Mouse (Mus musculus): ENCODE data around the gene Lrfn3.

Gene Lrfn3

GRCm38 (mm10) chr7:30362652-30363343 is at the start of gene Lrfn3:
TSS of gene Lrfn3 (minus strand) at chr7:30362772.
- peak; percentile 76 for DNase-seq

DNA sequence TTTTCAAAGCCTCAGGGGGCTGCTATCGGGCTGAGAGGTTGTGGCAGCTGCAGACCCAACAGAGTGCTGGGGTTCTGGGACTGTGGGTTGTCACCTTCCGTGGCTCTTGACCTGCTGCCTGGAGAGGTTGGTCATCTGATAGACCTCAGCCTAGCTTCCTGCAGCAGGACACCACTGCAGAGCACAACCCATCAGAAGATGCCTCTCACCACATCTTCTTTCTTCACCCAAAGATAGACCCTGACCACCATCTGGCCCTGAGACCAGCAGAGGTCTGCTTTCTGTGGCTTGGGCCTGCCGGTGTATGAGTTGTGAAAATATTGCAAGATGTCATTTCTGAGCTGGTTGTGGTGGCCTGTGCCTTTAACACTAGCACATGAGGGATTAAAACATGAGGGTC is 48.5 kb upstream of the Lrfn3 start:
- DNase-seq = no peak

DNA sequence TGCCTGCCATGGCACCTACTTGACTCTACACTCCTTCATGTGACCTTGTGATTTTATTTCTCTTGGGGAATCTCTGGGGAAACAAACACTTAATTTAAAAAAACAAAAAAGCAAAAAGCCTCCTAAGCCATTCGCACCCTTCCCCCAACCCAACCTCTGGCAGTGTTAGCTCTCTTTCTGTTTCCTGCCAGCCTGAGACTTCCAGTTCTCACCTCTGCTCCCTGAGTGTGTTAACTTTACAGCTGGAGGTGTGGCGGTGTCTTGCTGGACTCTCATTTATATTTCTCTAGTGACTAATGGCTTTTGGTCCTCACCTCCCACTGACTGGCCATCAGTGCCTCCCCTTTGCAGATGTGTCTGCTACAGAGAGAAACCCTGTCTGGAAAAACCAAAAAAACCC is 47.2 kb upstream of the Lrfn3 start:
- DNase-seq = no peak

- no peak for DNase-seq
These were observed 46.1 kb upstream of the Lrfn3 start for GRCm38 (mm10) chr7:30408639-30409038.

- no peak for DNase-seq
These were observed 39.8 kb upstream of the Lrfn3 start for GRCm38 (mm10) chr7:30402343-30402742.

- DNase-seq = no peak
These were observed 37.1 kb upstream of the Lrfn3 start for GRCm38 (mm10) chr7:30399671-30400070.

DNA sequence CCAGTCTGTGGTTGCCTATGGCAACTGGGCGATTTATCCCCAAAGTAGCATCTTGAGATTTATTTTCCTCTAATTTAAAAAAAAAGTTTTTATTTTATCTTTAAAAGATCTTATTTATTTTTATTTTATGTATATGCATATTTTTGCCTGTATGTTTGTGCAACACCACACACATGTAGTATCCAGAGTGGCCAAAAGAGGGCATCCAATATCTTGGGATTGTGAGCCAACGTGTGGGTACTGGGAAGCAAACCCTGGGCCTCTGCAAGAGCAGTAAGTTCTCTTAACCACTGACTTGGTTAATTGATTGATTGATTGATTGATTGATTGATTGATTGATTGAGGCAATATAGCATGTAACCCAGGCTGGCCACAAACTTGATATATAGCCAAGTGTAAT is 32.3 kb upstream of the Lrfn3 start:
- DNase-seq = no peak

GRCm38 (mm10) chr7:30394379-30394778 is 31.8 kb upstream of the Lrfn3 start:
- peak; percentile 68 for DNase-seq

DNA sequence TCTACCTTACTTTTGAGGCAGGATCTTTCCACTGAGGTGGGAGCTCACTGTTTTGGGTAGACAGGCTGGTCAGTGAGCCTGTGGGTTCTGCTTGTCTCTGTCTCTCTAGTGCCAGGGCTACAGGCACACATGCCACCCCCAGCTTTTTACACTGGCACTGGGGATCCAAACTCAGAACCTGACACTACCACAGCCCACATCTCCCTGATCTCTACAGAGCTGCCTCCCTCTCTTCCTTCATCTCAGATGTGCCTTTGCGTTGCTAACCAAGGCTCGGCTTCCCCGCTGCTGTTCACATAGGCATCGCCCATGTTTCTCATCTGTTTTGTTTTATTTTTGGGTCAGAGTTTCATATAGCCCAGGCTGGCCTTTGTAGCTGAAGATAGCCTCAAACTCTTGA is 31.1 kb upstream of the Lrfn3 start:
- no peak for DNase-seq

DNA sequence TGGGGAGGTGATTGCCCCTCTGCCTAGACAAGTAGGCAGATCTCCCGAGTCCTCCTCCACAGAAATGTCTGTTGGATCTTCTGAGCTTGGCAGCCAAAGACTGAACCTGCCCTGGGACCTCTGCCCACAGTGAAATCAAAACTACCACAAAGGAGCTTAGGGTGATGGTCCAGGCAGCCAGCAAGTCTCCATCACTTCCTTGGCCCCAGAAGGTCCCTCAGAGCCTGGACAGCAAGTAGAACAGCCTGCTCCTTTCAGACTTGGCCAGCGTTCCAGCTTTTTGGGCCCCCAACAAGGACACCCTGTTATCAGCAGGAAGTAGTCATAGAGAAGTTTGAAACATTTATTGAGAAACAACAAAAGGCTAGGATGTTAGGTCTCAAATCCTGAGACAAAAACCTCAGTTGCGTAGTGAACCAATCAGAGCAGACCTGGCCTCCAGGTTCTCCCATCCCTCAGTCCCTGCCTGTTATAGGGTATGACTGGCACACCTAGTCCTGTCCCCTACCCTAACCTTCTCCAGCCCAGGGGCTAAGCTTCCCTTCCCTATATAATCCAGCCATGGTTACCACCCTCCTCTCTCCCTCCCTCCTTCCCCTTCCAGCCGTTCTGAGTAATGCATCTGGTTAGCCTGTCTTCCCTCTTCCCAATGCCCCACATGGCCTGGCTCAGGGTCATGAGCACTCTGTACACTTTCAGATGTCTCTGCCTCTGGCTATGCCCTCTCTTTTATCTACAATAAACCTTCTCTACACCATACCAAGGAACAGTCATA is 30.4 kb upstream of the Lrfn3 start:
- no peak for DNase-seq

DNA sequence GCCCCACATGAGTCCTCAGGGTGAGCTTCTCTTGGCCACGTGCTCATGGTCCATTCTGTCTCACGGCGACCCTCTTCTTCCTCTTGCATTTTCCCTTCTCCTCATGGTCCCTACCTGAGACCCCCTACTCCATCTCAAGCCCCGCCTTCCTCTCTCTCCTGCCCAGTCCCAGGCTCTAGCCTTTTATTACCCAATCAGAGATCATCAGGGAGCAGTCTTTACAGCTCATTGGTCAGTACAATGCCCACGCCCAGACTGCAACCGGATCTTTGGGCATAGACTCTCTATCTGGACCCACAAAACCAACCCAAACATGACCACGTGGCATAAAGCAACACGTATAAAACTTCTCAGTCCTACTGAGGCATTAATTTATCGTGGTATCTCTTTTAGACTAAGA is 21.5 kb upstream of the Lrfn3 start:
- DNase-seq = no peak

- no peak for DNase-seq
These were observed 17.5 kb upstream of the Lrfn3 start for GRCm38 (mm10) chr7:30380061-30380460.

- DNase-seq = peak; percentile 98
These were observed 11.0 kb upstream of the Lrfn3 start for GRCm38 (mm10) chr7:30373501-30373962.

DNA sequence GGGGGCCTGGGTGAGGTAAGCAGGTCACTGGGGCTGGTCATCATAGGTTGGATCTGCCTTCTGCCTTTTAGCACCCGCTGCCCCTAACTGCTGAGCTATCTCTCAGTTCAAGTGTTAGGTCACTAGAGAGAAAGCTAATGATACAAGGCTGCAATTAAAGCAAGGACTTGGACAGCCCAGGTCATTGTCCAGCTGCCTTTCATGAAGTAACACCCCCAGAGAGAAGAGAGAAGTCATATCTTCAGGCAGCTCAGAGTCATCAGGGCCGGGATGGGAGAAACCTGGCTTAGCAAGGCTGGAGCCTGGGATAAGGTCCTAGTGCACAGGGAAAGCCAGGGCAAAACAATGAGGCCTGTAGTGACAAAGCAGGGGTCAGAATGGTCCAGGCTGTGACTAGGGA is 4.9 kb upstream of the Lrfn3 start:
- DNase-seq = no peak

DNA sequence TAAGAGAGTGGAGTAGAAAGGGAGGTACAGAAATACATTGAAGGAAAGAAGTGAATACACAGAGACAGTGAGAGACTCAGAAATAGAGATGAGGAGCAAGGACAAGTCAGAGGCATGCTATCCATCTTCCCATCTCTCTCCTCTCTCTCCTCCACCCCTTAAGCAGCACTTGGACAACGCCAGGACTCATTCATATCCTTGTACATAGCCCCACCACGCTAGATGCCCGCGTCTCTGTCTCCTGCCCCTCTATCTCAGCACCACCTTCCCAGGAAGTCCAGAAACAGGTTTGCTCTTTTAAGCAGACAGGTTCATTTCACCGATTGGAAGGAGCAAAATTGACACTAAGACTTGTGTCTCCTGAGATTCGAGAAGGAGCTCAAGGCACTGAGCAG is 769 bp upstream of the Lrfn3 start:
- DNase-seq = no peak

DNA sequence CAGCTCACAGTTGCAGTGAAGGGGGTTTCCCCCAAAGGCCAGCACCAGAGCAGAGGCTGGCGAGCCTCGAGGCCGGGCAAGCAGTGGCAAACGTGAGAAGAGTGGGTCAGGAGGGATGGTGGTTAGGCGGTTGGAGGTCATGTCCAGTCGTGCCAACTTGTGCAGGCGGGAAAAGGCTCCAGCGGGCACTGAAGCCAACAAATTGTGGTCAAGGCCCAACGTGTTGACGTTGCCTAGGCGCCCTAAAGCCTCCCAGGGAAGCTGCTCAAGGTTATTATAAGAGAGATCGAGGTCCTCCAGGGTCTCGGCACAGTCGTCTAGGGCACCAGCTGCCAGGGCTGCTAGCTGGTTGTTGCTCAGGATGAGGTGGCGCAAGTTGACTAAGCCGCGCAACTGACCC is 2.5 kb downstream of the Lrfn3 start:
- no peak for DNase-seq

DNA sequence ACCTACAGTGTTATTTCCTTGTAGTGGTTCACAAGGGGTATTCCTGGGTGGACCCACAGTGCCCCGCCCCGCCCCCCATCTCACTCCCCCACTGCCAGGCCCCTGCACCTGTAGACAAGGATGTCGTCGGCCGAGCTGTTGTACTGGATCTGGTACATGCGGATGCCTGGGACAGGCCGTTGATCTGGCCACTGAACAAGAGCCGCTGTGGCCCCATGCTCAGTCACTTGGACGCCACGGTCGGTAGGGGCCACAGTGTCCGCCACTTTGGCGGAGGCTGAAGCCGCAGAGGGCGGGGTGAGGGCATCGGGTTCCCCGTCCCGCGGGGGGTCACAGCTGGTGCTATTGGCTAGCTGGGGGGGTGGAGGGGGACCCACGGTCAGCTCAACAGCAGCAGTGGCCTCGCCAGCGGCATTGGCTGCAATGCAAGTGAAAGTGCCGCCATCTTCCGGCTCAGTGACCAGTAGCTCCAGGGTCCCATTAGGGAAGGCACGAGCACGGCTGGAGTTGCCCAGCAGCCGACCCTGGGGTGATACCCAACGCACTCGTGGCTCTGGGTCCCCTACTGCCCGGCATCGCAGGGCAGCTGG is 3.2 kb downstream of the Lrfn3 start:
- no peak for DNase-seq

GRCm38 (mm10) chr7:30358378-30359186 is 4.0 kb downstream of the Lrfn3 start:
- DNase-seq = no peak

DNA sequence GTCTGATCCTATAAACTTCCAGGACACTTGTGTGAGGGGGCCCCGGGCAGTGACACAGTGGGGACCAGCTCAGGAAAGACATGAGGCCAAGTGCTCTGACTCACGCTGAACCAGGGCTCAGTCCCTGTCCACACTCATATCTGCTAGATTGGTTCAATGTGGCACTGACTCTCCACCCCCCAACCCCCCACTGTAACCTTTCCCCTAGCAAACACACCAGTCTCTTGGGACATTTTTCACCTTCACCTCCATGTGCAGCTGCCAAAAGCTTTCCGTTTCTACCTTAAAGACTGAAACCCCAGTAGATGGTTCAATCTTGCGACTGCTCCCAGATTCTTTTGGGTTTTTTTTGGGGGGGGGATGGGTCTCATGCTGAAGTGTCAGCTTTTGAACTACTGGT is 8.5 kb downstream of the Lrfn3 start:
- DNase-seq = no peak

- peak; percentile 53 for DNase-seq
These were observed 9.2 kb downstream of the Lrfn3 start for GRCm38 (mm10) chr7:30353279-30353822.

GRCm38 (mm10) chr7:30347828-30348227 is 14.7 kb downstream of the Lrfn3 start:
- peak; percentile 83 for DNase-seq

DNA sequence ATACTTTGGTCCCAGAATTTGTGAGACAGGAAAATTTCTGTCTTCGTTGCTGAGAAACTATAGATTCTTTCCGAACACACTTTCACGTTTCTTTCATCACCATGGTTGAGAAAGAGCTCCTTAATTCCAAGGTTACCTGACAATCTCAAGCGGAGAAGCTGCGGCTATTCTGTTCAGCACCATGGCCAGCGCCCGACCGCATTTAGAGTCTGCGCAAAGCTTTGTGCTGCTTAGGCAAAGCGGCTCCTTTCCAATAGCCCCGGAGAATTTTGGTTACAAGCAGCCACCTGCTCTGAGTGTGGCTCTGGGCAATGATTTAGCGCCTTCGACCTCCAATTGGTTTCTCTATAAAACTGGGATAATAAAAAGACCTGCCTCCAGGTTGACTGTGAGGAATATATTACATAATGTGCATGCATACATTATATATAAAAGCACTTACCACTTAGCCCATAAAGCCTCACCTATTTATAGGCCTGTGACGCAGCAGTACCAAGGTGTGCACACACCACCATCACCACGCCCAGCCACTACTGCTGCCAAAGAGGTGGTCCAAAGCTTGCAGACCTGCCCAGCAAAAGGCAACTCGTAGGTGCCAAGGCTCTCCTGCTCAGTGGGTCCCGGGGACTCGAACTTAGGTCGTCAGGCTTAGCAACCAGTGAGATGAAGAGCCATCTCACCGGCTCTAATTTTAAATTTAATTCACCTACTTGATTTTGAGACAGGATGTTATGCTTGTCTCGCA is 15.8 kb downstream of the Lrfn3 start:
- no peak for DNase-seq

Data from layer of hippocampus, adult 9-11 months (tissue).